Mouse (Mus musculus) testis, adult 2 months (tissue): ENCODE data around the gene Tmem178b.

Experiments
- CTCF ChIP-seq: fragments of 200-500 bp; IDR thresholded peaks from 2 replicates; pipeline ENCODE4 v1.5.1; 2012; ENCODE audit warnings: low read depth, mild to moderate bottlenecking, inconsistent platforms, low read length, moderate library complexity; ENCODE audit not compliant: control insufficient read depth, insufficient read depth, insufficient replicate concordance
- POLR2A ChIP-seq: fragments of 200-500 bp; IDR thresholded peaks from 2 replicates; pipeline ENCODE4 v1.6.1; 2012; ENCODE audit warnings: low read depth, mild to moderate bottlenecking, inconsistent platforms, low read length, moderate library complexity; ENCODE audit not compliant: control insufficient read depth

- TF ChIP-seq CTCF (no peak), POLR2A (no peak)
Measured at GRCm38 (mm10) chr6:39978942-39979341, 105.9 kb downstream of the Tmem178b start.
